Mouse (Mus musculus) limb, embryonic 14.5 days (tissue): ENCODE measurements around the gene Rims1. TPM values are rescaled to one million over a fixed set of nuclear protein-coding genes. Genes with fewer than 3 reads are reported as not detected.

Source experiments
- ATAC-seq: fragments of 200-750 bp; cut with Nextera tagmentation; 2 replicates; pipeline ENCODE4 v1.8.0; 2017; ENCODE audit warnings: low read depth, moderate number of reproducible peaks, moderate TSS enrichment; ENCODE audit not compliant: low FRiP score
- DNase-seq: peaks from one replicate; pipeline ENCODE4 v3.0.0-alpha.2; 2015; ENCODE audit warnings: low spot score
- H3K27ac ChIP-seq: fragments of 300-500 bp; sonication (generic); replicated peaks from 2 replicates; pipeline ENCODE4 v1.5.1; 2014; ENCODE audit warnings: low read depth, mild to moderate bottlenecking, low read length, moderate library complexity, mixed read lengths
- H3K27me3 ChIP-seq: fragments of 300-500 bp; sonication (generic); 2 replicates; pipeline ENCODE4 v1.6.1; 2014; ENCODE audit warnings: low read length, mixed read lengths; ENCODE audit not compliant: control insufficient read depth, insufficient read depth
- H3K36me3 ChIP-seq: fragments of 300-500 bp; sonication (generic); 2 replicates; pipeline ENCODE4 v1.6.1; 2014; ENCODE audit warnings: mild to moderate bottlenecking, low read length, moderate library complexity, mixed read lengths; ENCODE audit not compliant: control insufficient read depth, insufficient read depth
- H3K4me1 ChIP-seq: fragments of 300-500 bp; sonication (generic); 2 replicates; pipeline ENCODE4 v1.6.1; 2014; ENCODE audit warnings: antibody characterized with exemption, low read length, mixed read lengths; ENCODE audit not compliant: control insufficient read depth, insufficient read depth
- H3K4me2 ChIP-seq: fragments of 300-500 bp; sonication (generic); replicated peaks from 2 replicates; pipeline ENCODE4 v1.6.1; 2014; ENCODE audit warnings: low read depth, mild to moderate bottlenecking, low read length, moderate library complexity; ENCODE audit not compliant: severe bottlenecking
- H3K4me3 ChIP-seq: fragments of 300-500 bp; sonication (generic); replicated peaks from 2 replicates; pipeline ENCODE4 v1.5.1; 2014; ENCODE audit warnings: low read length
- H3K9ac ChIP-seq: fragments of 300-500 bp; sonication (generic); 2 replicates; pipeline ENCODE4 v1.6.1; 2014; ENCODE audit warnings: mild to moderate bottlenecking, low read depth, low read length, moderate library complexity; ENCODE audit not compliant: severe bottlenecking
- H3K9me3 ChIP-seq: fragments of 300-500 bp; sonication (generic); 2 replicates; pipeline ENCODE4 v1.6.1; 2016; ENCODE audit warnings: low read length; ENCODE audit not compliant: control insufficient read depth
- POLR2A ChIP-seq: fragments of 200-500 bp; IDR thresholded peaks from 2 replicates; pipeline ENCODE4 v1.8.0; 2012; ENCODE audit warnings: inconsistent platforms, mild to moderate bottlenecking, moderate library complexity, borderline replicate concordance; ENCODE audit not compliant: insufficient read depth, insufficient read length; ENCODE audit errors: extremely low read depth
- WGBS: fragments of 180-500 bp; shearing (Covaris S2); extraction: QIAGEN DNeasy Blood & Tissue Kit; methylation state at CpG from one replicate; pipeline ENCODE4 v1.1.7; 2014; 5-methylcytosine and 5-hydroxymethylcytosine counted together
- polyA plus RNA-seq, 2 experiments: library from polyadenylated mRNA; depleted of rRNA in 1 of 2; stranded (reverse) in 1 of 2; unstranded in 1 of 2; fragments of >200 nt; fragmentation: Nextera tagmentation in 1 of 2; extraction: Ambion mirVana in 1 of 2; gene quantifications; 2 replicates each; pipeline versions ENCODE4 v1.2.1 to v1.2.3; 2012 to 2014

The Rims1 gene
- polyA plus RNA-seq, 2 experiments: 1.4 to 1.8 TPM

DNA sequence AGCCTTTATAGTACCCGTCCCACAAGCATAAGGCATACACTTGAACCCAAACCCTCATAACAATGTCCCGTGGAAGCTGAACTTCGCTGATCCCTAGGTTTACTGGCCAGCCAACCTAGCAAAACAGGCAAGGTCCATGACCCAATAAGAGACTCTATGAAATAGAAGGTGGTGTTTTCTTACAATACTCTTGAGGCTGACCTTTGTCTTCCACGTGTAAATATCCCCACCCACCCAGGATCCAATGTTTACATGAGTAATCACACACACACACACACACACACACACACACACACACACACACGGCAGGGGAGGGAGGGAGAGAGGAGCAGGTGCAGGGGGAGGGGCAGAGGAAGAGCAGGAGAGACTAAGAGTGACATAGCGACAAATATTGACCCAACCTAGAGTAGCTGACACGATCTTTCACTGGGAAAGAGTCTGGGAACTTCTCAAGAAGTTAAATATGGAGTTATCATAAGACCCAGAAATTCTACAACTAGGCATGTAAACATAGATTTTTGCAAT lies 217.9 kb downstream of the Rims1 start:
- WGBS: 83% methylated on average over 7 of the region's 7 CpGs
- H3K4me2 ChIP-seq: no peak overlapping the region
- no peaks in the 10 kb centered on the region for H3K4me1 ChIP-seq
- ATAC-seq (no peak), DNase-seq (no peak)
- H3K36me3 ChIP-seq: no peaks in the 10 kb centered on the region
- H3K9me3 ChIP-seq: no peaks in the 10 kb centered on the region
- no peak overlapping the region for H3K27ac ChIP-seq
- H3K27me3 ChIP-seq: no peaks in the 10 kb centered on the region
- no peak overlapping the region for H3K4me3 ChIP-seq
- H3K9ac ChIP-seq: no peak overlapping the region
- no peak for TF ChIP-seq POLR2A

DNA sequence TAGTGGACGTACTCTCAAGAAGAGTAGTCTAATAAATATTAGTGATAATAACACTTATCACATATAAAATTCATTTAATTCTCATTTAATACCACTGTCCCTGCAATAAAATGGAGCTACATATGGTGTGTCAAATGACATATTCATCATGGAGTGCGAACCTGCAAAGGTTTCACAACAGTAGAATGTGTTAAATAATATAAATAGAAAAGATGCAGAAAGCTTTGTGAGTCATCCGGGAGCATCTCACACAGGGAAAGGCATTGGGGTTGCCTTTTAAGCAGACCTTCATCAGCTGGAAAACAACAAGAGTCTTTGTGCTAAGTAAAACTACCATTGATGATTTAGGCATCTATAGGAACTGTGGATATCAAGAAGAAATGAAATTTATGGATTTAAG lies 220.2 kb downstream of the Rims1 start:
- ATAC-seq (no peak), DNase-seq (no peak)
- Histone ChIP-seq H3K9me3 (no peaks in the 10 kb centered on the region), H3K27ac (no peak overlapping the region), H3K27me3 (no peaks in the 10 kb centered on the region), H3K36me3 (no peaks in the 10 kb centered on the region), H3K9ac (no peak overlapping the region), H3K4me2 (no peak overlapping the region), H3K4me3 (no peak overlapping the region), H3K4me1 (no peaks in the 10 kb centered on the region)
- no peak for TF ChIP-seq POLR2A
- WGBS: 86% methylated on average over 3 of the region's 3 CpGs

DNA sequence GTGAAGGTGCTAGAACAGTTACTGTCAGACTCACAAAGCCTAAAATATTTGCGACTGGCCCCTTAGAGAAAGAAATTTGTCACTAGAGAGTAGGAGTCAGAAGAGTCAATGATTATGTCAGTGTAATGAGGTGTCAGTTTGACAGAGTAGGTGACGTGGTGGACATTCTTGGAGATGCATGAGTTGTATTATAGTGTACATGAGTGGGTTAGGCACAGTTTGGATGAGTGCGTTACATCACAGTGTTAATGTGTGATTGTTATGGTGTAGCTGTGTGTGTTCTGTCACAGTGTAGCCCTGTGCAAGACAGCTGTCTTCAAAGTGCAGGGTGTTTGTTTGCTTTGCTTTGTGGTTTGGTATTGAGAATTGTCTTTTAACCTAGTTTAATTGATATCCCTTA lies 226.3 kb downstream of the Rims1 start:
- H3K4me1 ChIP-seq: no peaks in the 10 kb centered on the region
- H3K9ac ChIP-seq: no peak overlapping the region
- H3K9me3 ChIP-seq: no peaks in the 10 kb centered on the region
- TF ChIP-seq POLR2A: no peak
- H3K36me3 ChIP-seq: no peaks in the 10 kb centered on the region
- DNase-seq (no peak), ATAC-seq (no peak)
- no peak overlapping the region for H3K27ac ChIP-seq
- 70% methylated on average over 3 of the region's 3 CpGs for WGBS
- no peak overlapping the region for H3K4me3 ChIP-seq
- H3K4me2 ChIP-seq: no peak overlapping the region
- H3K27me3 ChIP-seq: no peaks in the 10 kb centered on the region

DNA sequence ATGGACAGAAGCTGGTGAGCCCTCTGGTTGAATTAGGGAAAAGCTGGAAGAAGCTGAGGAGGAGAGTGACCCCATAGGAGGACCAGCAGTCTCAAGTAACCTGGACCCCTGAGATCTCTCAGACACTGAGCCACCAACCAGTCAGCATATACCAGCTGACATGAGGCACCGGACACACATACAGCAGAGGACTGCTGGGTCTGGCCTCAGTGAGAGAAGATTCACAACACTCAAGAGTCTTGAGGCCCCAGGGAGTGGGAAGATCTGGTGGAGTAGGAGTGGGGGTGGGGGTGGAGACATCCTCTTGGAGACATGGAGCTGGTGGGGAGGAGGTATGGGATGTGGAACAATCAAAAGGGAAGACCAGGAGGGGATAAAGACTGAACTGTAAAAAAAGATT lies 233.1 kb downstream of the Rims1 start:
- no peak overlapping the region for H3K27ac ChIP-seq
- WGBS: 96% methylated on average over 1 of the region's 1 CpGs
- no peak for TF ChIP-seq POLR2A
- no peak for DNase-seq
- no peaks in the 10 kb centered on the region for H3K27me3 ChIP-seq
- no peak for ATAC-seq
- no peak overlapping the region for H3K4me3 ChIP-seq
- H3K9me3 ChIP-seq: no peaks in the 10 kb centered on the region
- no peaks in the 10 kb centered on the region for H3K4me1 ChIP-seq
- H3K36me3 ChIP-seq: no peaks in the 10 kb centered on the region
- no peak overlapping the region for H3K9ac ChIP-seq
- no peak overlapping the region for H3K4me2 ChIP-seq

DNA sequence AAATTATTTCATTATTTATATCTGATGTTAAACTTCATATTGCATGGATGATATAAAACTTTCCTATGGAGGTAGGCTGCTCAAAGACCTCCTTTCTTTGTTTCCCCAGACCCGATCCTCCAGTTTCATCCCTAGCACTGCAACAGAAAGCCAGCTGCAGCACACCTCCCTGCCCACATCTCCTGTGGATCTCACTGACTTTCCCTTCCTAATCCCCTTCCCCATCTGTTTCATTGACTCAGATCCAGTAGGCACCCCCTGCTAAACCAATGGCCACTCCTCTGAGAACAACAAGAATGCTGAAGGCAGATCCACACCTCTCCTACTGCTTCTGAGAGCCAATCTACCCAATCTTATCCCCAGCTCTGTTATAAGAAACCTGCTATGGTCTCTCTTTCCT lies 259.5 kb downstream of the Rims1 start:
- 88% methylated on average over 1 of the region's 1 CpGs for WGBS
- Histone ChIP-seq H3K27ac (no peak overlapping the region), H3K9ac (no peak overlapping the region), H3K27me3 (no peaks in the 10 kb centered on the region), H3K4me3 (no peak overlapping the region), H3K36me3 (no peaks in the 10 kb centered on the region), H3K9me3 (no peaks in the 10 kb centered on the region), H3K4me2 (no peak overlapping the region), H3K4me1 (no peaks in the 10 kb centered on the region)
- DNase-seq: no peak
- no peak for ATAC-seq
- TF ChIP-seq POLR2A: no peak

DNA sequence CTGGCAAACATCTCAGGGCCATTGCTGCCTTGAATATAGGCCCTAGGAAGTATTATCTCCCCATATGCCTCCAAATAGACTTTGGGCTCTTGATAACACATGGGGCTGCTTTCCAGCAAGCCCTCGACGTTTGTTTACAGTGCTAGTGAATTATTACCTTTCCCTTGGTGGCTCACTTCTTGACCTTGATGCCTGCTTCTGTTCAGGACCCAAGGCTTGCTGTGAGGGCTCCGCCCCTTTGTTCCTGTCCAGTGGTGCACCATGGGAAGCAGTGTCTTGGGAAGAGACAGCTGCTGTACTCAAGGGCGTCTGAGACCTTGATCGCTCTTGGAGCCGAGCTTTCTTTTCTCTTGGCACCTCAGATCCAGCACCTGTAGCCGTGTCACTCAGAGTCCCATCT lies 267.7 kb downstream of the Rims1 start:
- no peak for DNase-seq
- H3K4me2 ChIP-seq: no peak overlapping the region
- no peak for TF ChIP-seq POLR2A
- H3K9me3 ChIP-seq: no peaks in the 10 kb centered on the region
- no peak overlapping the region for H3K27ac ChIP-seq
- ATAC-seq: no peak
- no peaks in the 10 kb centered on the region; the same call in 1 of the 2 replicates for H3K4me1 ChIP-seq
- WGBS: 73% methylated on average over 7 of the region's 7 CpGs
- no peak overlapping the region for H3K4me3 ChIP-seq
- H3K36me3 ChIP-seq: no peaks in the 10 kb centered on the region
- peaks cover 22% of the 10 kb centered on the region for H3K27me3 ChIP-seq
- H3K9ac ChIP-seq: no peak overlapping the region
